Mouse (Mus musculus): ENCODE results near the gene Rasgef1b. TPM values are rescaled to one million over a fixed set of nuclear protein-coding genes. Genes with fewer than 3 reads are reported as not detected.

The Rasgef1b gene
- polyA plus RNA-seq, 1 experiment, result 0.26 TPM

DNA sequence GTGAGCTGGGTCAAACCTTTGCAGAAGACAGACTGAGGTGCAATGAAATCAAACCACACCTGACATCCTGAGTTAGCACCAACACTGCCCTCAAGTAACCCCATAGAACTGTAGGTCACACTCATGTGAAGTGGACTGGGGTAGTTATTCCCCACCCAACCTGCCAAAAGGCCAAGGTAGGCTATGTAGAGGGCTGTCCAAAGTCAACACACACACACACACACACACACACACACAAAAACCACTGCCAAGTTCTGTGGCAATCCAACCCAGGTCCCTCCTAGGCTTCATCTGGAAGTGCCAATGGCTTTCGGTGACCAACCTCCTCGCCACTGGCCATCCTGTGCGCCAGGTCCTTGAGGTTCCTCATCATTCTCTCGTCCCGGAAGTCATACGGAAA is 488.4 kb downstream of the Rasgef1b start:
- Histone ChIP-seq H3K79me2 (ENCODE audit: control insufficient read depth, insufficient read depth) (no peaks in the 10 kb centered on the region), H3K4me2 (ENCODE audit: low read depth) (no peak overlapping the region), H3ac (ENCODE audit: control insufficient read depth, insufficient read length) (no peak overlapping the region), H3K4me3 (no peak overlapping the region), H3K36me3 (ENCODE audit: control insufficient read depth, insufficient read depth) (no peaks in the 10 kb centered on the region), H3K27me3 (ENCODE audit: control insufficient read depth, insufficient read depth, insufficient read length) (no peaks in the 10 kb centered on the region)
- no peak for TF ChIP-seq TCF12 (IDR thresholded peaks at IDR 0.05; ENCODE audit: insufficient read depth, poor library complexity, severe bottlenecking)
- TF ChIP-seq MYOG (IDR thresholded peaks at IDR 0.05; ENCODE audit: control insufficient read depth in 1 of 3, insufficient read depth in 1 of 3, insufficient read length in 2 of 3, low read depth in 2 of 3), result no peak
- no peak for TF ChIP-seq CEBPB (IDR thresholded peaks at IDR 0.05; ENCODE audit: insufficient read depth, poor library complexity, severe bottlenecking)
- no peak for TF ChIP-seq REST (IDR thresholded peaks at IDR 0.05; ENCODE audit: insufficient read depth, insufficient read length)
- TF ChIP-seq POLR2AphosphoS2 (IDR thresholded peaks at IDR 0.05; ENCODE audit: insufficient read length, low read depth), result no peak
- TF ChIP-seq POLR2A (IDR thresholded peaks at IDR 0.05; ENCODE audit: insufficient read length, low read depth), result no peak
- no peak for TF ChIP-seq MYOD1 (IDR thresholded peaks at IDR 0.05; ENCODE audit: control insufficient read depth in 1 of 3, insufficient read length in 2 of 3, low read depth in 2 of 3)
- TF ChIP-seq MAX (IDR thresholded peaks at IDR 0.05; ENCODE audit: low read depth), result no peak
- no peak for TF ChIP-seq E2F4 (IDR thresholded peaks at IDR 0.05; ENCODE audit: insufficient read depth)
- no peak for TF ChIP-seq SRF (IDR thresholded peaks at IDR 0.05; ENCODE audit: control insufficient read depth, insufficient read length, low read depth)
- no peak for TF ChIP-seq USF1 (IDR thresholded peaks at IDR 0.05; ENCODE audit: low read depth)
- no peak for TF ChIP-seq TCF3 (IDR thresholded peaks at IDR 0.05; ENCODE audit: insufficient read length, low read depth)

DNA sequence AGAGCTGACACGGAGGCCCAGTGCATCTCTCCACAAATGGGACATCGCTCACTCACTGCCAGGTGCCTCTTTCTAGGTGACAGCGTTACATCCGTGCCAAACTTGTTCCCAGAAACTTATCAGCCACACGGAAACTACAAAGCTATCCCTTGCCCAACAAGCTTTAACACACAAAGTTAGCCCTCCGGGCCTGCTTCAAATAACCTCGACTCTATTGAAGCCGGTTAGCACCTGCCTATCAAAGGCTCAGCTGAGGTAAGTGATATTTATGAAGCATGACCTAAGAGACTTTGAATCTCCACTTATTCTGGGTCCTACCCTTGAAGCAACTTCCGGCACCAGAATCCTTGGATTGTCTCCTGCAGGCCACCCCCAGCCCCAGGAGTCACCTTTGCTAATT is 489.2 kb downstream of the Rasgef1b start:
- no peaks in the 10 kb centered on the region for H3K27me3 ChIP-seq (ENCODE audit: control insufficient read depth, insufficient read depth, insufficient read length)
- H3K36me3 ChIP-seq (ENCODE audit: control insufficient read depth, insufficient read depth), result no peaks in the 10 kb centered on the region
- H3K4me3 ChIP-seq, result no peak overlapping the region
- H3K4me2 ChIP-seq (ENCODE audit: low read depth), result no peak overlapping the region
- no peak overlapping the region for H3ac ChIP-seq (ENCODE audit: control insufficient read depth, insufficient read length)
- no peak for TF ChIP-seq MYOD1 (IDR thresholded peaks at IDR 0.05; ENCODE audit: control insufficient read depth in 1 of 3, insufficient read length in 2 of 3, low read depth in 2 of 3)
- no peak for TF ChIP-seq MAX (IDR thresholded peaks at IDR 0.05; ENCODE audit: low read depth)
- TF ChIP-seq SRF (IDR thresholded peaks at IDR 0.05; ENCODE audit: control insufficient read depth, insufficient read length, low read depth), result no peak
- no peak for TF ChIP-seq E2F4 (IDR thresholded peaks at IDR 0.05; ENCODE audit: insufficient read depth)
- TF ChIP-seq CEBPB (IDR thresholded peaks at IDR 0.05; ENCODE audit: insufficient read depth, poor library complexity, severe bottlenecking), result no peak
- H3K79me2 ChIP-seq (ENCODE audit: control insufficient read depth, insufficient read depth), result no peaks in the 10 kb centered on the region

DNA sequence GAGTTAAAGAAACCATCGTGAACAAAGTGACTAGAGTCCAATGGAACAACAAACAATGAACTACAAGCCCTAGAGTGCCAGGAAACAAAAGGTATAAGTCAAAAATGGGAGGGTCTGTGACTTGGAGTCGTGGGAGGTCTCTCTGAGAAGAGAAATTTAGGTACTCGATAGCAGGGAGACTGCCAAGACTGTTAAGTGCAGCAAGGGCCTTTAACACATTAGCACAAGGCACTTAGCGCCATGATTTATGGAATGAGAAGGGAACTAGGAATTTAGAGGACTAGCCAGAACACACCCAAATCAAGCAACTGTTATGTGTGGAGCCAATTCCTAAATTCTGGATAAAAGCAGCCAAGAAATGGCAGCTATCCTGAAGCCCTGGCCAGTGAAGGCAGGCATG is 490.7 kb downstream of the Rasgef1b start:
- TF ChIP-seq MAX (IDR thresholded peaks at IDR 0.05; ENCODE audit: low read depth) (no peak), SRF (IDR thresholded peaks at IDR 0.05; ENCODE audit: control insufficient read depth, insufficient read length, low read depth) (no peak), MYOD1 (IDR thresholded peaks at IDR 0.05; ENCODE audit: control insufficient read depth in 1 of 3, insufficient read length in 2 of 3, low read depth in 2 of 3) (no peak), TCF12 (IDR thresholded peaks at IDR 0.05; ENCODE audit: insufficient read depth, poor library complexity, severe bottlenecking) (no peak), E2F4 (IDR thresholded peaks at IDR 0.05; ENCODE audit: insufficient read depth) (no peak)
- no peak overlapping the region for H3ac ChIP-seq (ENCODE audit: control insufficient read depth, insufficient read length)
- no peaks in the 10 kb centered on the region for H3K79me2 ChIP-seq (ENCODE audit: control insufficient read depth, insufficient read depth)
- H3K4me3 ChIP-seq, result no peak overlapping the region
- H3K4me2 ChIP-seq (ENCODE audit: low read depth), result no peak overlapping the region
- no peaks in the 10 kb centered on the region for H3K27me3 ChIP-seq (ENCODE audit: control insufficient read depth, insufficient read depth, insufficient read length)
- H3K36me3 ChIP-seq (ENCODE audit: control insufficient read depth, insufficient read depth), result no peaks in the 10 kb centered on the region

DNA sequence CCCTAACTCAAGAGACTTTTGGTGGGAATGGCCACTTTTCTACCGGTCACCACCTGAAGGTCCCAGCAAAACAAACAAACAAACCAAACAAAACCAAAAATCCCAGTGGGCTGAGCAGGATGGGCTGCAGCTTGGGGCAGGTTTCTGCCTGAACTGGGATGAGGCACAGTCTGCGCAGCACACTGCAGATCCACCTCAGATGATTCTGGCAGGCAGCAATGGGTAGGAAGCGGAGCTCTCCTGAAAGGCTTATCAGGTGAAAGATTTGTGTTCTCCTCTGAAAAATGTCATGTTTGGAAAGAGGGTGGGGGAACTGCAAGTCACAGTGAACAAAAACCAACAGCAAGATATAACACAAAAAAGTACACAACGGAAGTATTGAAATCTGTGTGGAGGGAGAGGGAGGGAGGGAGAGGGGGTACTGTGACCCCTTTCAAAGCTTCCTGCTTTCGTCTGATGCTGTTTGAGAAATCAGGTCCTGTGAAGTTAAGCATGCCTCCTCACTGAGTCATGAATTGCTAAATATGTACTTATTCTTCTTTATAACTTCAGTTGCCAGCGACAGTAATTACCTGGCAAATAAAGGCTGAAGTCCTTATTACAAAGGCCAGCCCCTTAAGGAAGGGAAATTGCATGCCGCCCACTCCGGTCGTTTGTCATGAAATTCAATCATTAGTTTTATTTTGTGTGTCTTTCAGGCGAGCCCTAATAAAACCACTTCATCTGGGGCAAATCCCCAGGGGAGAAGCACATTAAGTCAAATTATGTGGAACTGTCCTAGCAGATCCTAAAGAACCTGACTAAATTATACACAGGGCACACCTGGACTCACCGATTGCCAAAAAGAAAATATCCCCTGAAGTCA is 491.7 kb downstream of the Rasgef1b start:
- Histone ChIP-seq H3ac (ENCODE audit: control insufficient read depth, insufficient read length) (no peak overlapping the region), H3K36me3 (ENCODE audit: control insufficient read depth, insufficient read depth) (no peaks in the 10 kb centered on the region), H3K27me3 (ENCODE audit: control insufficient read depth, insufficient read depth, insufficient read length) (no peaks in the 10 kb centered on the region), H3K79me2 (ENCODE audit: control insufficient read depth, insufficient read depth) (no peaks in the 10 kb centered on the region), H3K4me3 (no peak overlapping the region), H3K4me2 (ENCODE audit: low read depth) (no peak overlapping the region)
- TF ChIP-seq POLR2A (IDR thresholded peaks at IDR 0.05; ENCODE audit: insufficient read length, low read depth) (no peak), TCF12 (IDR thresholded peaks at IDR 0.05; ENCODE audit: insufficient read depth, poor library complexity, severe bottlenecking) (no peak), TCF3 (IDR thresholded peaks at IDR 0.05; ENCODE audit: insufficient read length, low read depth) (no peak), CEBPB (IDR thresholded peaks at IDR 0.05; ENCODE audit: insufficient read depth, poor library complexity, severe bottlenecking) (no peak), MAX (IDR thresholded peaks at IDR 0.05; ENCODE audit: low read depth) (no peak), MYOD1 (IDR thresholded peaks at IDR 0.05; ENCODE audit: control insufficient read depth in 1 of 3, insufficient read length in 2 of 3, low read depth in 2 of 3) (no peak), POLR2AphosphoS2 (IDR thresholded peaks at IDR 0.05; ENCODE audit: insufficient read length, low read depth) (no peak), MYOG (IDR thresholded peaks at IDR 0.05; ENCODE audit: control insufficient read depth in 1 of 3, insufficient read depth in 1 of 3, insufficient read length in 2 of 3, low read depth in 2 of 3) (no peak), REST (IDR thresholded peaks at IDR 0.05; ENCODE audit: insufficient read depth, insufficient read length) (no peak), USF1 (IDR thresholded peaks at IDR 0.05; ENCODE audit: low read depth) (no peak), E2F4 (IDR thresholded peaks at IDR 0.05; ENCODE audit: insufficient read depth) (no peak), SRF (IDR thresholded peaks at IDR 0.05; ENCODE audit: control insufficient read depth, insufficient read length, low read depth) (no peak)

DNA sequence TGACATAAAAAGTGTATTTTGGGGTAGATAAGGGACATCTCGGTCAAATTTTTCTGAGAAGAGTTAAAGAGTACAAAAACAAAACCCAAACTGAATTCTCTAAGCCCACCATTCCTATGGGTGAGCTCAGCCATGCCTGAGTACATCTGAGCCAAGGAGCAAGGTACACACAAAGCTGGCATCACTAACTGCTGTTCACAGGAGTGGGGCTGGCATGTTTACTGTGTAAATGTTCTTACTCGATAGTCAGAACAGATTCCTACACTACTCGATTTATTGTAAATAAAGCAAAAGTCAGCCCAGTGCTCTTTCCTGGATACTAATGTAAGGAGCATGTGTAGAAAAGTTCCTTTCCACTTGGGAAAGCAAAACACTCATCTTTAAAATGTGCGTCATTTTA is 492.4 kb downstream of the Rasgef1b start:
- H3K4me3 ChIP-seq, result no peak overlapping the region
- H3ac ChIP-seq (ENCODE audit: control insufficient read depth, insufficient read length), result no peak overlapping the region
- no peaks in the 10 kb centered on the region for H3K79me2 ChIP-seq (ENCODE audit: control insufficient read depth, insufficient read depth)
- H3K27me3 ChIP-seq (ENCODE audit: control insufficient read depth, insufficient read depth, insufficient read length), result no peaks in the 10 kb centered on the region
- TF ChIP-seq CEBPB (IDR thresholded peaks at IDR 0.05; ENCODE audit: insufficient read depth, poor library complexity, severe bottlenecking) (no peak), MYOG (IDR thresholded peaks at IDR 0.05; ENCODE audit: control insufficient read depth in 1 of 3, insufficient read depth in 1 of 3, insufficient read length in 2 of 3, low read depth in 2 of 3) (no peak), TCF12 (IDR thresholded peaks at IDR 0.05; ENCODE audit: insufficient read depth, poor library complexity, severe bottlenecking) (no peak)
- H3K36me3 ChIP-seq (ENCODE audit: control insufficient read depth, insufficient read depth), result no peaks in the 10 kb centered on the region
- H3K4me2 ChIP-seq (ENCODE audit: low read depth), result no peak overlapping the region
